Mouse (Mus musculus) neutrophil, adult 59 days (primary cell): ENCODE measurements around the gene Zfp146. TPM values are rescaled to one million over a fixed set of nuclear protein-coding genes. Genes with fewer than 3 reads are reported as not detected.

Experiments used
- total RNA-seq, 2 experiments: library from RNA; stranded (reverse); gene quantifications; 1 replicate in 1 of 2; 2 replicates in 1 of 2; pipeline ENCODE4 v1.2.4; 2023

Zfp146 gene
- total RNA-seq, result 10 to 100 TPM; 13.5 to 18.0 TPM

DNA sequence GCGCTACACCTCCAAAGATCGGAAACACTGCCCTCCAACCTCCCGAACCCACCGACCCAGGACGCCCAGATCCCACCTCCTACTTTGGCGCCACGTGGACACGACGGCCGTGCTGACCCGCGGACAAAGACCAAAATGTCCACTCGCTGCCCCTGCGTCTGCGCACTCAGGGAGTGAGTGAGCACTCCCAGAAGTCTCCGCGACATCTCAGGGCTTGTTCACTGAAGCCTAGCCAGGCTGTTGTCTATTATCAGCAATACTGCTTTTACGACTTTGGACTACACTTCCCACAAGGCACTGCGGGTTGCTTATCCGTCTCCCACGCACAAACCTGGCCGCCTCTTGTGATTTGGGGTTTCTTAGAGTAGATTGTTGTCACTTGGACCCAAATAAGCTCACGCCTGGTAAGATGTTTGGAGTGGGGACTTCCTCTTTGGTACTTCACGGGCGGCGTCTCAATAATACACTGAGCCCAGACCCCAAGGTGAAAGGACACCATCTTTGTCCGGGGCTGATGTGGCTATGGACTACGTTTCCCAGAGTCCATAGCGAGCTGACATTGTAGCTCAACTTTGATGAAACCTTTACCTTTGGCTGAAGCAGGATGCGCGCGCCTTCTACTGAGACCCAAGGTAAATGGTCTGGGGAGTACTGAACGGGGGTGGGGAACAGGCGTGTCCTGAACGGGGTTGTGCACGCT, at the start of gene Zfp146:
Gene Zfp146, minus strand, starts transcription at position 168 of the 700 bp plus-strand sequence.

DNA sequence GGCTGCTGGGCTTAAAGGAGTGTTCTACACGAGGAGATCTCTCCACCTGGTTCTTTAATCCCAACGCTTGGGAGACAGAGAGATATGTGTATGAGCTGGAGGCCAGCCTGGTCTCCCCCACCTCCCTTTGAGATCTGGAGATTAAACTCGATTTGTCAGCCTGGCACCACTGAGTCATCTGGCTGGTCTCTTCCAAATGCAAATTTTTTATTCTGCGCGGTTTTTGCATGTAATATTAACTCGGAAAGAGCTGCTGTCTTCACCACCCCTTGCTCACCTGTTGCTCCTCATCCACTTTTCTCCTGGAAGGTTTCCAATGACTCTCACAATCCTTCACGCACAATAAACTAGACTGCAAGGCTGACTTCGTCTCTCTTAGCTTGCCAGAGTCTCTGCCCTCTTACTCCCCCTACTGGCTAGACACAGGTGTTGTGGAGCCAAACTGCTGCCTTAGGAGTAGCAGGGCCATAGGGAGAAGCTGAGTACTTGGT, 29.0 kb upstream of the Zfp146 start, which contains the start of gene Capns1:
Gene Capns1, minus strand, starts transcription at position 331 of the 491 bp plus-strand sequence.

DNA sequence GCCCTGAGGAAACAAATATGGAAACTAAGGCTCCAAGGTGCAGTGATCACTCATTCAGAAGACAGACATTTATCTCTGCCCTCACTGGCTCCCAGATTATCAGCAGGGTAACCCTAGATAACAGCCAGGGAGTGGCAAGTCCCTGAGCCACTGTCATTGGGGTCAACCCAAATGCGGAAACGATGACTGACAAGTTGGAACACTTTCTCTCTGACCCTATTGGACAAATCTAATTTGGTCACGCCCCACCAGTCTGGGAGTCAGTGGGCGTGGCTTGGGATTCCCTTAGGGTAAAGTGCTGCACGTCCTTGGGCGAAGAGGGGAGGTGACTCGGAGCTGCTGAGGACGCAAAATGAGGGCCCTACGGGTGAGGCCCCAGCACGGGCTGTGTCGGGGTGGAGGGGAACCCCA, 14.3 kb upstream of the Zfp146 start, which contains the start of gene Cox7a1:
Gene Cox7a1, plus strand, starts transcription at position 266 of the 411 bp plus-strand sequence.

DNA sequence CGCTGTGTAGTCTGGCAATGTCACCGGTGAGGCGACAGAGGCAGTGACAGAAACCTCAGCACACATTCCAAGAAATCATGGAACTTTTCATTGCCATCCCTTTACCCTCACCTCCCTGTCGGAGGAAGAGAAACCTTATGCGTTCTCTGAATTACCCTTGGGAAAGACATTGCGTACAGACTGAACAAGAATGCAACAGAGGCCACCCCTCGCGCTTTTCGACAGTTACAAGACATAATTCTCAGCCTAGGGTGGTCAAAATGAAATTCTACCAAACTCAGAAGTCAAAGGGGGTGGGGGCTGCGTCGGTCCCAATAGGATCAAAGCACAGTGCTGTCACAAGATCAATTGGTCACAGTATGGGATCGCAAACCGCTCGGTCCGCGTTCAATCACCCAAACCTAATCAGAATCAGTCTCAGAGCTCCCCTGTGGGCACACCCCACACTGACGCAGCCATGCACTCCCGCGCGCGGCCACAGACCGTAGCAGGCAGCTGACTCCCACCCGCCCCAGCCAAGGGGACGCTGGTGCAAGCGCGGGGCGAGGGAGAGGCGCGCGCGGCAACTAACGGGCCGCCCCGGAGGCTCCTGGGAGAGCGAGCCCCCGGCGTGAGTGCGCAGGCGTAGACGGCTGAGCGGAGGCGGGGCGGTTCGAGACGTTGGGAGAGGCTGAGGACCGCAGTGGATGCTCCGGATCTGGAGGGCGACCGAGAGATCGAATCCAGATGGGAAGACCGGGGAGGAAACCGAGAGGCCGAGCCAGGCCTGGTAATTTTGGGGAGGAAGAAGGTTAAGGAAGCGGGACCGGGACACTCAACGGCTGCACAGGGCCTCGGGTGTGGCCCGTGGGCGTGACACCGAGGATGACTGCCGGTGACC, 48.0 kb downstream of the Zfp146 start, which contains the start of gene Zfp382:
Gene Zfp382, plus strand, starts transcription at position 635 of the 880 bp plus-strand sequence.

Other genes with a start within 250 kb of the Zfp146 start
- 1 to 10 TPM; 2.7 to 3.3 TPM for gene Zfp74, start 215.7 kb downstream of the Zfp146 start, total RNA-seq
- gene Zfp568, start 185.8 kb downstream of the Zfp146 start, total RNA-seq, result 10 to 100 TPM in 1 of 2 experiments, 1 to 10 TPM in 1; 9.7 to 13.8 TPM
- under 1 TPM; 0.44 to 0.71 TPM for gene Zfp14, start 118.4 kb downstream of the Zfp146 start, total RNA-seq
- under 1 TPM; 0.47 to 0.77 TPM for gene Zfp82, start 96.8 kb downstream of the Zfp146 start, total RNA-seq
- gene Gm26920, start 79.3 kb downstream of the Zfp146 start, total RNA-seq, result not detected
- 1 to 10 TPM in 1 of 2 experiments, under 1 TPM in 1; 0.57 to 2.0 TPM for gene Zfp566, start 79.2 kb downstream of the Zfp146 start, total RNA-seq
- gene Zfp260, start 75.0 kb downstream of the Zfp146 start, total RNA-seq, result 1 to 10 TPM; 5.9 to 6.9 TPM
- 10 to 100 TPM; 10.5 to 11.6 TPM for gene Zfp382, start 47.8 kb downstream of the Zfp146 start, total RNA-seq
- 1 to 10 TPM; 1.5 to 1.6 TPM for gene Cox7a1, start 14.4 kb upstream of the Zfp146 start, total RNA-seq
- 100 to 1,000 TPM; 225 to 239 TPM for gene Capns1, start 29.1 kb upstream of the Zfp146 start, total RNA-seq
- 10 to 100 TPM; 30.4 to 34.5 TPM for gene Polr2i, start 62.2 kb upstream of the Zfp146 start, total RNA-seq
- 10 to 100 TPM; 38.7 to 46.2 TPM for gene Tbcb, start 62.5 kb upstream of the Zfp146 start, total RNA-seq
- not detected for gene Ovol3, start 66.0 kb upstream of the Zfp146 start, total RNA-seq
- under 1 TPM; 0.27 to 0.37 TPM for gene Thap8, start 110.3 kb upstream of the Zfp146 start, total RNA-seq
- 10 to 100 TPM; 16.6 to 21.5 TPM for gene Wdr62, start 110.7 kb upstream of the Zfp146 start, total RNA-seq
- gene Clip3, start 122.0 kb upstream of the Zfp146 start, total RNA-seq, result not detected
- 10 to 100 TPM; 14.6 to 14.7 TPM for gene Alkbh6, start 139.0 kb upstream of the Zfp146 start, total RNA-seq
- gene Syne4, start 145.1 kb upstream of the Zfp146 start, total RNA-seq, result under 1 TPM in 1 of 2 experiments, not detected in 1; 0.76 TPM
- not detected for gene E130208F15Rik, start 152.0 kb upstream of the Zfp146 start, total RNA-seq
- 1 to 10 TPM; 3.2 to 3.4 TPM for gene Sdhaf1, start 154.1 kb upstream of the Zfp146 start, total RNA-seq
- not detected for gene Lrfn3, start 193.0 kb upstream of the Zfp146 start, total RNA-seq
- 1,000 to 10,000 TPM; 2,122 to 2,210 TPM for gene Tyrobp, start 244.0 kb upstream of the Zfp146 start, total RNA-seq